ENCODE assay signal across 14 mouse cellular contexts in the genomic region with DNA sequence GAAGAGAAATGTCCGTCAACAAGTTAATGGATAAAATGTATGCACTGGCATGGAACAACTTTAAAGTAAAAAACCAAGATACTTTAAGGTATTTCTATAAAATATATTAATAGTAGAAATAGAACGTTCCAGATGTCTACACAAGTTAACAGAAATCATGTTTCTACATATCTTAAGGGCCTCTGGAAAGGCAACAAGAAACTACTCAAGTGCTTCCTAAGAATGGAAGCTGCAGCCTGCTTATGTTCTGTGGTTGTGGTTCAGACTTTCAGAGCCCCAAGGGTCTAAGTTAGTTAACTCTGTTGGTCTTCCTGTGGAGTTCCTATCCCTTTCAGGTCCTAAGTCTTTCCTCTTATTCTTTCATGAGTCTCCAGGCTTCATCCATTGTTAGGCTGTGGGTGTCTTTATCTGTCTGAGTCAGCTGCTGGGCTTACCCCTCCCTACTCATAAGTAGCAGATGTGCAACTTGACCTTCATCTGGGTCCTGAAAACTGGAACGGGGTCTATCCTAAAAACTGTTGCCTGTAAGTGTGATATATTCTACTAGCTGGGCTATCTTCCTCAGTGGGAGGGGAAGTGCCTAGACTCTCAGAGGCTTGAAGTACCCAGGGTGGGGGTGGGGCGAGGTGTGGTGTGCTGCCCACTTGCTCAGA.
A peak's percentile ranks its signal among the peaks of the same experiment; 100 is the strongest.
DNase-seq lines count a peak whose midpoint lies in the region; ATAC-seq and TF ChIP-seq lines count a peak whose summit lies in the region.
"Had no signal": no experiment of that assay in that cellular context is flagged by ENCODE, and none has a peak within 500 bp of the region (broad histone marks: within the 10 kb centered on the region; RNA-seq: fewer than 3 reads in every experiment).

No protein-coding gene starts in this region.

- H3K4me3 ChIP-seq in liver, postnatal 0 days (ENCODE audit: low read depth, low read length): no peak overlapping the region
- H3K4me3 ChIP-seq in forebrain, embryonic 12.5 days (replicated peaks): no peak overlapping the region
- H3K4me3 ChIP-seq in hindbrain, postnatal 0 days (ENCODE audit: low read length): no peak overlapping the region
- H3K4me3 ChIP-seq: heart, embryonic 15.5 days; midbrain, embryonic 12.5 days had no signal

- no peaks in the 10 kb centered on the region for H3K9me3 ChIP-seq in liver, postnatal 0 days (ENCODE audit: low read length)
- H3K9me3 ChIP-seq in forebrain, embryonic 12.5 days: no peaks in the 10 kb centered on the region
- H3K9me3 ChIP-seq in hindbrain, postnatal 0 days (ENCODE audit: low read length): no peaks in the 10 kb centered on the region
- H3K9me3 ChIP-seq: heart, embryonic 15.5 days; midbrain, embryonic 12.5 days had no signal

- H3K4me2 ChIP-seq in liver, postnatal 0 days (ENCODE audit: low read depth, low read length): peak overlapping the region; percentile 19
- H3K4me2 ChIP-seq in forebrain, embryonic 12.5 days: no peak overlapping the region
- no peak overlapping the region for H3K4me2 ChIP-seq in hindbrain, postnatal 0 days (ENCODE audit: low read depth, low read length)
- H3K4me2 ChIP-seq: heart, embryonic 15.5 days; midbrain, embryonic 12.5 days had no signal

- ATAC-seq in erythroblast, adult 5-6 weeks (replicated peaks; ENCODE audit: low FRiP score, poor library complexity, severe bottlenecking): peak; percentile 79
- peak; percentile 85 for ATAC-seq in liver, postnatal 0 days
- ATAC-seq in forebrain, embryonic 12.5 days (ENCODE audit: low FRiP score): no peak
- no peak for ATAC-seq in hindbrain, postnatal 0 days
- ATAC-seq: intestine, embryonic 16.5 days; Patski had no signal

- peak; percentile 29 for DNase-seq in 3T3-L1 (ENCODE audit: low read depth, low spot score)
- peak; percentile 36 for DNase-seq in MEL-GATA-1-ER (ENCODE audit: extremely low read depth, low read depth)
- DNase-seq in liver, postnatal 0 days: peak; percentile 19
- no peak for DNase-seq in thymus, postnatal 4 days
- no peak for DNase-seq in hindbrain, postnatal 0 days (ENCODE audit: low spot score)
- DNase-seq: cerebellum, adult 11 months; kidney, postnatal 4 days; thymus, postnatal 25 days had no signal

- H3K27ac ChIP-seq in liver, postnatal 0 days (ENCODE audit: low read depth): 0 out of 2 replicates have a peak overlapping the region, but pooled peaks have one; percentile 5
- H3K27ac ChIP-seq in forebrain, embryonic 12.5 days: no peak overlapping the region
- H3K27ac ChIP-seq in hindbrain, postnatal 0 days: no peak overlapping the region
- H3K27ac ChIP-seq: heart, embryonic 15.5 days; midbrain, embryonic 12.5 days had no signal

- H3K9ac ChIP-seq in liver, postnatal 0 days (replicated peaks): no peak overlapping the region
- no peak overlapping the region for H3K9ac ChIP-seq in forebrain, embryonic 12.5 days
- H3K9ac ChIP-seq in hindbrain, postnatal 0 days (replicated peaks; ENCODE audit: low read length): no peak overlapping the region
- H3K9ac ChIP-seq: heart, embryonic 15.5 days; midbrain, embryonic 12.5 days had no signal

- peaks cover 16% of the 10 kb centered on the region for H3K4me1 ChIP-seq in liver, postnatal 0 days (ENCODE audit: insufficient read depth)
- peaks cover 8% of the 10 kb centered on the region for H3K4me1 ChIP-seq in forebrain, embryonic 12.5 days
- no peaks in the 10 kb centered on the region for H3K4me1 ChIP-seq in hindbrain, postnatal 0 days (ENCODE audit: insufficient read depth, low read length)

- TF ChIP-seq CTCF in liver, postnatal 0 days (IDR thresholded peaks at IDR 0.05; ENCODE audit: low read depth): no peak; the same call in 1 of the 2 replicates
- no peak for TF ChIP-seq CTCF in hindbrain, postnatal 0 days (IDR thresholded peaks at IDR 0.05; ENCODE audit: low read depth)

- H3K27me3 ChIP-seq in liver, postnatal 0 days (ENCODE audit: insufficient read depth, low read length): no peaks in the 10 kb centered on the region
- no peaks in the 10 kb centered on the region for H3K27me3 ChIP-seq in forebrain, embryonic 12.5 days
- no peaks in the 10 kb centered on the region for H3K27me3 ChIP-seq in hindbrain, postnatal 0 days (ENCODE audit: insufficient read depth, low read length)
- H3K27me3 ChIP-seq: heart, embryonic 15.5 days; midbrain, embryonic 12.5 days; Patski had no signal

- 0 out of 2 replicates have a peak, but pooled peaks cover 4% of the 10 kb centered on the region for H3K36me3 ChIP-seq in liver, postnatal 0 days (replicated peaks; ENCODE audit: insufficient read depth, low read length)
- no peaks in the 10 kb centered on the region for H3K36me3 ChIP-seq in forebrain, embryonic 12.5 days (replicated peaks)
- H3K36me3 ChIP-seq in hindbrain, postnatal 0 days (ENCODE audit: insufficient read depth, low read length): no peaks in the 10 kb centered on the region
- H3K36me3 ChIP-seq: heart, embryonic 15.5 days; midbrain, embryonic 12.5 days had no signal

- 62% methylated on average over 4 of the region's 4 CpGs for WGBS in liver, postnatal 0 days (ENCODE audit: insufficient replicate concordance)
- WGBS in forebrain, embryonic 12.5 days: 77% methylated on average over 4 of the region's 4 CpGs
- WGBS in hindbrain, postnatal 0 days: 81% methylated on average over 4 of the region's 4 CpGs

- no peak; the same call in 1 of the 2 replicates for TF ChIP-seq EP300 in liver, postnatal 0 days (IDR thresholded peaks at IDR 0.05; ENCODE audit: low read depth)

Comparison
In these comparisons a context has a peak if more than half of its experiments do, and no peak if none do; other contexts are left out.
1. DNase-seq: peak in 3T3-L1 (single experiment), MEL-GATA-1-ER (single experiment) and liver, postnatal 0 days (single experiment); none in thymus, postnatal 4 days (single experiment) and hindbrain, postnatal 0 days (single experiment).
2. ATAC-seq: peak in erythroblast, adult 5-6 weeks (single experiment) and liver, postnatal 0 days (single experiment); none in forebrain, embryonic 12.5 days (single experiment) and hindbrain, postnatal 0 days (single experiment).